Mouse (Mus musculus) bone marrow macrophage, adult 2 months (primary cell): Measurements from ENCODE around the gene Tmem141. TPM values are rescaled to one million over a fixed set of nuclear protein-coding genes. Genes with fewer than 3 reads are reported as not detected.

Experiments
- H3K27ac ChIP-seq: 2 replicates; pipeline ENCODE4 v1.5.1; 2012; ENCODE audit warnings: low read depth, low read length; ENCODE audit not compliant: insufficient read depth
- H3K4me1 ChIP-seq: 2 replicates; pipeline ENCODE4 v1.6.1; 2012; ENCODE audit warnings: low read length; ENCODE audit not compliant: control insufficient read depth, insufficient read depth
- H3K4me3 ChIP-seq: 2 replicates; pipeline ENCODE4 v1.5.1; 2012; ENCODE audit warnings: mild to moderate bottlenecking, low read length, moderate library complexity; ENCODE audit not compliant: insufficient read depth
- CTCF ChIP-seq: IDR thresholded peaks from 2 replicates; pipeline ENCODE4 v1.5.1; 2012; ENCODE audit warnings: low read depth, mild to moderate bottlenecking, low read length, moderate library complexity
- POLR2A ChIP-seq: IDR thresholded peaks from 2 replicates; pipeline ENCODE4 v1.6.1; 2012; ENCODE audit warnings: mild to moderate bottlenecking, low read depth, low read length, borderline replicate concordance
- polyA plus RNA-seq: library from polyadenylated mRNA; stranded (reverse); fragments of >200 nt; gene quantifications from 2 replicates; pipeline ENCODE4 v1.2.4, GENCODE M21; 2012; ENCODE audit not compliant: missing spikeins, insufficient read depth, insufficient read length

Gene Tmem141
- polyA plus RNA-seq, 1 experiment: 51.6 TPM

DNA sequence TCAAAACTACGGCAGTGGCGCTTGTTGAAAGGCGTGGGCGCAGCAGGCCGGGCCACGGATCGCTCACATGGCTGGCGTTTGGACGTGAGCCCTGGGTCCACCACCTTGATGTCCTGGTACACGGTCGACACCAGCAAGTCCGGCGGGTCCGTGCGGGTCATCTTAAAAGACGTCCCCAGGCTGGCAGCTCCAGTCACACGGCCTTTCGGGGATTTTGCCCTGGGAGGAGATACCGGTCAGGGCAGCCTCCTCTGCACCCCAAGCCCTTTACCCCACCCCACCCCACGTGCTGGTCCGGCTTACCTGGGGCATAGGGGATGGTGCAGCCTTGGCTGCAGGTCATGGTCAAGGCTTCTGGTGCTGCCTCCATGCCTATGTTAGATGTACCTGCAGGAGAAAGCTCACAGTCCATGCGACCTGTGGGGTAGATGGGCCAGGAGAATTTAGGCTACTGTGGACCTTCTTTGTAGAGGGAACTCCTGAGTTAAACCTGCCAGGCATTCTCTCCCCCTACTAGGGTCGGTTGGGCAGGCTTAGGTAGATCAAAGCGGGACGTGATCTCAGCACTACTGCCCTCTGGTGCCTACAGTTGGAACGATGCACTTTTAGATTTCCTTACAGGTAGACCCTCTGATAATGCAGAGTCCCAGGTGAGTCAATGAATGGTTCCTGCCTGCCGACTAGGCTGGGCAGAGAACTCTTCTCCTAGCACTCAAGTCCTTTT is 41.9 kb downstream of the Tmem141 start:
- Histone ChIP-seq H3K4me3 (no peak overlapping the region), H3K4me1 (peaks cover 28% of the 10 kb centered on the region), H3K27ac (no peak overlapping the region)
- TF ChIP-seq POLR2A (no peak), CTCF (peak; percentile 56)

- H3K4me1 ChIP-seq: peaks cover 28% of the 10 kb centered on the region
- H3K4me3 ChIP-seq: peak overlapping the region; percentile 5; the same call in 1 of the 2 replicates
- no peak overlapping the region for H3K27ac ChIP-seq
- no peak for TF ChIP-seq CTCF
Observed at GRCm38 (mm10) chr2:25578796-25579736, 42.7 kb downstream of the Tmem141 start.

DNA sequence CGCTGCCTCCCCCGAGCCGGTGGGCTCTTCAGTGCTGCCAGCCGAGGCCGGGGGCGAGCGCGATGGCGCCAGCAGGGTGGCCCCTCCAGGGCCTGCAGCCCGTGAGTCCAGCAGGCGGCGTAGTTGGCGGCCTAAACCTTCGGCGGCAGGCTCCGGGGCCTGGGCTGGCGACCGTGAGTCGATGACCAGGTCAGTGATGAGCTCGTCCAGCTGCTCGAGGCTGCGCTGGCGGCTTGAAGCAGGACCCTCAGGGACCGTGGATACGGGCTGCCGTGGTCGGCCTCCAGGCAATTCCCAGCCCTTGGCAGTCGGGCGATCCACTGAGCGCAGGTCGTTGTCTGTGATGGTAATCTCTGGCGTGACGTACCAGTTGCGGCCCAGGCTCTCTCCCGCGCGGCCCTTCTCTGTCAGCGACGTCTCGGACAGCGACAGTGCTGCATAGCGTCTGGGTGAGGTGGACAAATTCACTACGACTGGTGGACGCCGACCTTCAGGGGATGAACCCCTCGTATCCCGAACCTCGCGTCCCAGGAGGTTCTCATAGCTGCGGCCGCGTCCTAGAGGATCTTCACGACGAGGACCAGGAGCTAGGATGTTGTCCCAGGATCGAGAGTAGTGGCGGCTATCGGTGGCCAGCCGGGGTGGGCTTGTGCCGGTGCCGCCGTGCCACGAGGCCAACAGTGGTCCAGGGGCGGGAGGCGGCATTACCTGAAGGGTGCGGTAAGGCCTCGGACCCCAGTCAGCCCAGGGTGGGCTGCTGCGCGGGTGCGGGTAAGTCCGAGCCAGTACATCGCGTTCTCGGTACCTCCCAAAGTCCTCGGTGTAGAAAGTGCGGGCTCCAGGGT is 43.6 kb downstream of the Tmem141 start:
- Histone ChIP-seq H3K4me1 (peaks cover 34% of the 10 kb centered on the region), H3K4me3 (no peak overlapping the region; the same call in 1 of the 2 replicates), H3K27ac (no peak overlapping the region)
- TF ChIP-seq CTCF (peak; percentile 35; the same call in 1 of the 2 replicates), POLR2A (no peak)

GRCm38 (mm10) chr2:25576965-25577891 is 44.6 kb downstream of the Tmem141 start:
- TF ChIP-seq POLR2A: no peak
- no peak for TF ChIP-seq CTCF
- Histone ChIP-seq H3K4me3 (no peak overlapping the region), H3K27ac (no peak overlapping the region), H3K4me1 (peaks cover 25% of the 10 kb centered on the region)

DNA sequence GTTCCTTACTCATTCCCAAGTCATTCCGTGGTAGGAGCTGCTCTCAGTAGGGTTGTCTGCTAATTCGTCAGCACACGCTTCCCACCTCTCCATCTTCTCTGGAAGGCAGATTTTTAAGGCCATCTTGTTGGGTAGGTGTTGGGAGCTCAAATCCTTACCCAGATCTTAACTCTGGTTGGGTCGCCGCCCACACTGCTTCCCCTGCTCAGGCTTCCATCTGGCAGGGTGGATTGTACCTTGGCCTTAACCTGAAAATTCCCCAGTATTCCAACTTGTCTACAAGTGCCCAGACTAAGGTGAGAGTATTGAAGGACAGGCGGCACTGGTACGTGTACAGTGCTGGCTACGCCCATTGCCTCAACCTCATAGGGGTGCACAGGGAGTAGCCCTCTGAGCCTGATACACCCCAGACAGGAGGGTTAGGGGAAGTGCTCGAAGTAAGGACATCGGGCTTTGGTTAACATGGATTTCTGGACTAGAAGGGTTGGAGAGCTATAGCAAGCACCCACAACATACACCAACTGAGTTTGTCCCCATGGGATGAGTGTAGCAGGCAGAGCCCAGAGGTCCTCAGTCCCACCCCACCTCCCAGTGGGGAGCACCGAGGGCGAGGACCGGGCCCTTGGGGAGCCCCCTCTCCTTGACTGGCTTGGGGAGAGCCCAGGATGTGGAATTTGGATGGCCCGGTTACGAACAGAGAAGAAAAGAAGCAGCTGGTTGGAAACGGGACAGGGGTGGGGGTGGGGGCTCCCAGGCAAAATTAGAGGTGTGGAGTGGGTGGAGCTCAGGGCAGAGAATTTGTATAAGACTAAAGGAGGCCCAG is 45.6 kb downstream of the Tmem141 start:
- Histone ChIP-seq H3K4me1 (peaks cover 20% of the 10 kb centered on the region), H3K4me3 (no peak overlapping the region), H3K27ac (no peak overlapping the region)
- TF ChIP-seq CTCF: no peak
- TF ChIP-seq POLR2A: no peak

DNA sequence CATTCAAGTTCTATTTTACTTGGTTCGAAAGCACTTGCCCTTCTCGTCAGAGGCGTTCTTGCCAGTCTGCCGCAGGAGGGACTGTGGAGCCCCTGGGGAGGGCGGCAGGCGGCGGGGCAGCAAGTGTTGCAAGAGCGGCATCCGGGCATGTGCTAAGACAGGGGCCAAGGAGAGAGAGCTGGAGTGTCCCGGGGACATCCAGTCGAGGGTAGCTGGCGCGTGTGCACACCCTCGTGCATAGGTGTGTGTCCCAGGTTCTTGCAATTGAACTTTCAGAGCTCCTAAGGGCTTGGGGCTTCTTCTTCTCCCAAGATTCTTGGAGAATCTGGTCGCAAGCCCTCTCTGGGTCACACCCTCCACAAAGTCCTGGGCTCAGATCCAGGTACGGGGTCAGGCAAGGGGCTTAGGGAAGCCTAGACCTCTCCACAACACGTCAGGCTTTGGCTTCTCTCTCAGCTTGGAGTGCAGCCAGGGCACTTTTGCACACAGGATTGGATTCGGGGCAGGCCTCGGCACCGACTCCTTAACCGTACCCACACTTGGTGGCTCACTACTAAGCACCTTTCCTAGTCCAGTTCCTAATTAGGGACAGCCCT is 46.3 kb downstream of the Tmem141 start:
- TF ChIP-seq POLR2A (no peak), CTCF (no peak)
- peaks cover 15% of the 10 kb centered on the region for H3K4me1 ChIP-seq

DNA sequence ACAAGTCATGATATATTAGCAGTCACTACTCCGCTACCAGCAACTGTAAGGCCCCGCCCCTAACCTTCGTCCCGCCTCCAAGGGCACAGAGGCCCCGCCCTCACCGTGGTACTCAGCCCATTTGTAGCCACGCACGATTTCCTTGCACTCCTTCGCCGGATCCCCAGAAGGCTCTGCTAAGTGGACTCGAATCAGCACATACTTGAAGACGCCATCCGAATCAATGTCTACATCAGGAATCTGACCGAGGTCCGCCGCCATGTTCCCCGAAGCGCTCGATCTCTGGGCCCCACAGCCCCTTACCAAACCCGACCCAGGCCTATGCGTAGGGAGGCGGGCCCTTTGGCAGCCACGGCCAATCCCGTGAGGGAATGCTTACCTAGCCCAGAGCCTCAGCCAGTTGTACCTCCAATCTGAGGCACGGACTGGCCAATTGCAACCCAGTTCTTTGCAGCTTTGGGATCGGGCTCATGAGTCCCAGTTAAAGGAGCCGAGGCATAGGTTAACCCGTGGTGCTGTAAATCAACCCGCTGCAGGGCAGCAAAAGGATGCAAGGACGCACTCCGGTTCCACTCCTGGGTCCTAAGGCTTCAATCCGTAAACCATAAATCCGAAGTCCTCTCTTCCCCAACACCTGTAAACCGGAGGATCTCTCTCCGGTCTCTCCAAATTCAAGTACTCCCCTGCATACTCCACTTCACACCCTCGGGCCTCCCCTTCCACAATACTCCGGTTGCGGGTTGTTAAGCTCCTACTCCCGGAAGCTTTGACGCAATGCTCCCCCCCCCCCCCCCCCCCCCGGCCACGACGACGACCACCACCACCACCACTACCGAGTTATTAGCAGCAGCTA is 47.0 kb downstream of the Tmem141 start, which contains the start of the genes Mamdc4 and Phpt1:
Gene Mamdc4, minus strand, starts transcription at position 267 of the 853 bp plus-strand sequence.
Gene Phpt1, minus strand, starts transcription at position 646 of the 853 bp plus-strand sequence.
- H3K4me1 ChIP-seq: peaks cover 13% of the 10 kb centered on the region
- no peak for TF ChIP-seq POLR2A
- H3K4me3 ChIP-seq: peak within 1 kb of the TSS; percentile 62
- peak within 1 kb of the TSS; percentile 60 for H3K27ac ChIP-seq

More for the DNA sequence above, 46.3 kb downstream of the Tmem141 start:
- 0 out of 2 replicates have a peak overlapping the region, but pooled peaks have one; percentile 9 for H3K27ac ChIP-seq
- peak overlapping the region; percentile 62 for H3K4me3 ChIP-seq
